Mouse (Mus musculus): Measurements from ENCODE around the gene Tmem132c.

GRCm38 (mm10) chr5:127482342-127482741, 240.7 kb downstream of the Tmem132c start:
- TF ChIP-seq POLR2A (IDR thresholded peaks at IDR 0.05; ENCODE audit: borderline replicate concordance, extremely low read depth, low read depth, low read length): no peak
- no peak for TF ChIP-seq CTCF (IDR thresholded peaks at IDR 0.05; ENCODE audit: insufficient read depth, low read length)
